Mouse (Mus musculus) heart, embryonic 12.5 days (tissue): ENCODE measurements around the gene Hap1. TPM values are rescaled to one million over a fixed set of nuclear protein-coding genes. Genes with fewer than 3 reads are reported as not detected.

Experiments used
- ATAC-seq: fragments of 200-750 bp; cut with Nextera tagmentation; 2 replicates; pipeline ENCODE4 v1.8.0; 2017; ENCODE audit warnings: moderate TSS enrichment, moderate library complexity; ENCODE audit not compliant: insufficient number of reproducible peaks, low FRiP score
- H3K27ac ChIP-seq: fragments of 300-500 bp; sonication (generic); 2 replicates; pipeline ENCODE4 v1.5.1; 2016; ENCODE audit warnings: mild to moderate bottlenecking, moderate library complexity; ENCODE audit not compliant: poor library complexity, severe bottlenecking
- H3K27me3 ChIP-seq: fragments of 300-500 bp; sonication (generic); replicated peaks from 2 replicates; pipeline ENCODE4 v1.6.1; 2016; ENCODE audit warnings: mild to moderate bottlenecking, moderate library complexity
- H3K36me3 ChIP-seq: fragments of 300-500 bp; sonication (generic); 2 replicates; pipeline ENCODE4 v1.6.1; 2016; ENCODE audit warnings: mild to moderate bottlenecking, moderate library complexity
- H3K4me1 ChIP-seq: fragments of 300-500 bp; sonication (generic); replicated peaks from 2 replicates; pipeline ENCODE4 v1.6.1; 2016; ENCODE audit warnings: mild to moderate bottlenecking
- H3K4me2 ChIP-seq: fragments of 300-500 bp; sonication (generic); 2 replicates; pipeline ENCODE4 v1.6.1; 2016; ENCODE audit warnings: mild to moderate bottlenecking, moderate library complexity
- H3K4me3 ChIP-seq: fragments of 300-500 bp; sonication (generic); 2 replicates; pipeline ENCODE4 v1.5.1; 2016; ENCODE audit warnings: mild to moderate bottlenecking
- H3K9ac ChIP-seq: fragments of 300-500 bp; sonication (generic); 2 replicates; pipeline ENCODE4 v1.6.1; 2016; ENCODE audit warnings: mild to moderate bottlenecking, moderate library complexity
- H3K9me3 ChIP-seq: fragments of 300-500 bp; sonication (generic); replicated peaks from 2 replicates; pipeline ENCODE4 v1.6.1; 2016; ENCODE audit warnings: mild to moderate bottlenecking, moderate library complexity
- WGBS: fragments of 180-500 bp; shearing (Covaris S2); methylation state at CpG from one replicate; pipeline ENCODE4 v1.1.7; 2016; 5-methylcytosine and 5-hydroxymethylcytosine counted together
- polyA plus RNA-seq: library from polyadenylated mRNA; unstranded; fragments of >200 nt; fragmentation: Nextera tagmentation; extraction: Ambion mirVana; gene quantifications from 2 replicates; pipeline ENCODE4 v1.2.1, GENCODE M21; 2016

Gene Hap1
- polyA plus RNA-seq, 1 experiment from 2014 or later, result 12.3 TPM

DNA sequence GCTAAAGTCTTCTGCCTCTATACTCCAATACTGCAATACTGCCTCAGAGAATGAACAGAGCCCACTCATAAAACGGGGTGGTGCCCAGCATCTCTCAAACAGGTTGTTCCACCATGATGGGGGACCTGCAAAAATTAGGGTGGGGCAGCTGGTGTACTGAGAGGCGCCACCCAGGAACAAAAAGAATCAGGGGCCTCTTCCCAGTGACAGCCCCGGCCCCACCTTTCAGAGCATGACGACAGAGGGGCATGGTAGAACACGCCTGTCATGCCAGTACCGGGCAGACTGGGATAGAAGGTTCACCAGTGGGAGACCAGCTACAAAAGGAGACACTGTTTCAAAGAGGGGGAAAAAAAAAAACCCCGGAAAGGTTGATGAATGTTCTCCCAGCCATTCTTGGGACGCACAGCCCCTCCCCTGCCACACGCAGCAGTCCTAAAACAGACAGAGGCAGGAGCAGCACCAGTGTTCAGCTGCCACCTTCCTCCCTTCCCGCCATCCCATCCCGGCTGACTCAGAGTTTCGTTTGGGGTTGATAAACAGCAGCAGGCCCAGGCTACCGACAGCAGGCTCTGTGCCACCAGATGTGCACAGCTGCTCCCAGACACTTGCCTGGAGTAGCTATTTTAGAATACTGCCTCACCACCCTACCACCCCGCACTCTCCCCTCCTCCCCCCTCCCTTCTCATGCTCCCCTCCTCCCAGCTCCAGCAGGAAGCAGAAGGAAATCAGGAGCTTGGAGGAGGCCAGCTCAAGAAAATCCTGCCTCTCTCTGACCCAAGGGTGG is 31.9 kb upstream of the Hap1 start:
- no peaks in the 10 kb centered on the region for H3K9me3 ChIP-seq
- ATAC-seq, result peak; percentile 47
- H3K27me3 ChIP-seq, result no peaks in the 10 kb centered on the region
- 26% methylated on average over 14 of the region's 14 CpGs for WGBS
- H3K9ac ChIP-seq, result peak overlapping the region; percentile 46
- peaks cover 67% of the 10 kb centered on the region for H3K4me1 ChIP-seq
- H3K27ac ChIP-seq, result peak overlapping the region; percentile 92
- H3K4me2 ChIP-seq, result peak overlapping the region; percentile 51
- peaks cover 48% of the 10 kb centered on the region for H3K36me3 ChIP-seq
- H3K4me3 ChIP-seq, result no peak overlapping the region

DNA sequence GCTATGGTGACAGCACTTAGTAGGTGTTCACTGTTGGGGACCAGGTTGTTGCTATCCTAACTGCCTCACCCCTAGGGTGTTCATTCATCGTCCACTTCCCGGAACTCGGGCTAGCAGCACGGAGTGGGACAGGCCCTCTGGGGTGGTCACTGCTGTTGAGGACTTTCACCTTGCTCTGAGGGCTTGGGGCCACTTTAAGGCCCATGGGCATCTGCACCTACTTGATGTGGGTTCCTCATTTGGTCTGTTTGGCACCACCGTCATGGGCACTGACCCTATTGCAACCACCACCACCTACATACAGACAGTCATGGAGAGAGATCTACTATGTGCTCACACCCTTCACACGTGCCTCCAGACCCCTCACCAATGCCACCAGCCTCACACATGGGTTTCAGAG is 31.2 kb upstream of the Hap1 start:
- Histone ChIP-seq H3K4me2 (peak overlapping the region; percentile 51; the same call in 1 of the 2 replicates), H3K36me3 (peaks cover 50% of the 10 kb centered on the region), H3K27me3 (no peaks in the 10 kb centered on the region), H3K27ac (peak overlapping the region; percentile 92), H3K4me3 (no peak overlapping the region), H3K9me3 (no peaks in the 10 kb centered on the region), H3K9ac (peak overlapping the region; percentile 1; the same call in 1 of the 2 replicates), H3K4me1 (peaks cover 60% of the 10 kb centered on the region)
- WGBS, result 84% methylated on average over 6 of the region's 6 CpGs
- ATAC-seq, result no peak

DNA sequence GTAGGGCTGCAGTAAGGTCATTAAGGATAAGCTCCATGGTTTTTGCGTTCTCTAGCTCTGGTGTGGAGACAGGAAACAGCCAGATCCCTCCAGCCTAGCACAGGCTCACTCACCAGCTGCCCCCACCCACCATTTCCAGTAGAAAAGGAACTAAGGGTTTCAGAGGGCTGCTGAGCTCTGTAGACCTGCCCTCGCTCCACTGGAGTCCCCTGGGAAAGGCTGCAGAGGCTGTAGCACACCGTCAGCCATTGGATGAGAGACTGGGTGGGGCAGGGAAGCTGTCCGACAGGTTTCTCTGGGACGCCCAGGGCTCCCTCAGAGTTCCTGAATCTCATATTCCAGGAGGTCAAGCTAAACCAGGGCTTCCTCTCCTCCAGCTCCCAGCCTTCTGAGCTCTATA is 30.7 kb upstream of the Hap1 start:
- H3K27me3 ChIP-seq, result no peaks in the 10 kb centered on the region
- H3K27ac ChIP-seq, result no peak overlapping the region
- H3K4me2 ChIP-seq, result no peak overlapping the region
- ATAC-seq, result no peak
- peaks cover 55% of the 10 kb centered on the region for H3K4me1 ChIP-seq
- WGBS, result 60% methylated on average over 5 of the region's 5 CpGs
- no peak overlapping the region for H3K4me3 ChIP-seq
- peaks cover 52% of the 10 kb centered on the region for H3K36me3 ChIP-seq
- peak overlapping the region; percentile 11; the same call in 1 of the 2 replicates for H3K9ac ChIP-seq
- H3K9me3 ChIP-seq, result no peaks in the 10 kb centered on the region

DNA sequence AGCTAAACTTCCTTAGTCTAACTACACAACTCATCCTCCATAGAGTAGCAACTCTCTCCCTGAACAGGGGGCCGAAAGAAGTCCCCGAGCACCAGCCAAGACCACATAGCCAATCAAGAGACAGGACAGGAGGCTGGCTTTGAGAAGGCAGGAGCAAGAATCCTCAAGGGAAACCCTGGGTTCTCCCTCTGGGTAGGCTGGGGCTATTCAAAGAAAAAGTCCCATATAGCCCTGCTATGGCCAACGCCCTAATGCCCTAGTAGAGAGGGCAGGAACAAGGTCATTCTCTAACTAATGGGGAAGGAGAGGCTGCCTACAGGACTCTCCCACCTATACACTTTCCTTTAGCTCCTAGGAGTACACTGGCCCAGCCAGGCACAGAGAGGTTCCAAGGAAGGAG is 29.1 kb upstream of the Hap1 start:
- peaks cover 66% of the 10 kb centered on the region for H3K36me3 ChIP-seq
- no peak overlapping the region for H3K4me2 ChIP-seq
- H3K9me3 ChIP-seq, result no peaks in the 10 kb centered on the region
- no peak for ATAC-seq
- no peak overlapping the region for H3K4me3 ChIP-seq
- 84% methylated on average over 3 of the region's 3 CpGs for WGBS
- peaks cover 40% of the 10 kb centered on the region for H3K4me1 ChIP-seq
- no peak overlapping the region for H3K9ac ChIP-seq
- no peaks in the 10 kb centered on the region for H3K27me3 ChIP-seq
- no peak overlapping the region for H3K27ac ChIP-seq

DNA sequence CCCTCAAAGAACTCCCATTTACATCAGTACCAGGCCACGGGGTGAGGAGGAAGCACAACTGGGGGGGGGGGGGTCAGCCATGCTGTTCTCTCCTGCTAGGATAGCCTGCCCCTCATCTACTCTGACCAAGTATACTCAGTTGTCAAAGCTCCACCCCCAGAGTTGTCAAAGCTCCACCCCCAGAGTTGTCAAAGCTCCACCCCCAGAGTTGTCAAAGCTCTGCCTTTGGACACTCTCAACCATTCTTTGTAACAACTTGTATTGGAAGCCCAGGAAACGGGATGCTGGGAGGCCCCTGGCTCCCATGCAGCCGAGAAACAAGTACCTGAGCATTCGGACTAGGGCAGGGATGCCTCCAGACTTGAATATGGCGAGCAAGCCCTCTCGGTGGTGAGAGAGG is 26.8 kb upstream of the Hap1 start:
- 78% methylated on average over 6 of the region's 6 CpGs for WGBS
- H3K9me3 ChIP-seq, result no peaks in the 10 kb centered on the region
- H3K4me2 ChIP-seq, result no peak overlapping the region
- no peak for ATAC-seq
- H3K9ac ChIP-seq, result no peak overlapping the region
- no peak overlapping the region for H3K27ac ChIP-seq
- H3K4me3 ChIP-seq, result no peak overlapping the region
- no peaks in the 10 kb centered on the region for H3K27me3 ChIP-seq
- peaks cover 16% of the 10 kb centered on the region for H3K4me1 ChIP-seq
- H3K36me3 ChIP-seq, result peaks cover 88% of the 10 kb centered on the region

DNA sequence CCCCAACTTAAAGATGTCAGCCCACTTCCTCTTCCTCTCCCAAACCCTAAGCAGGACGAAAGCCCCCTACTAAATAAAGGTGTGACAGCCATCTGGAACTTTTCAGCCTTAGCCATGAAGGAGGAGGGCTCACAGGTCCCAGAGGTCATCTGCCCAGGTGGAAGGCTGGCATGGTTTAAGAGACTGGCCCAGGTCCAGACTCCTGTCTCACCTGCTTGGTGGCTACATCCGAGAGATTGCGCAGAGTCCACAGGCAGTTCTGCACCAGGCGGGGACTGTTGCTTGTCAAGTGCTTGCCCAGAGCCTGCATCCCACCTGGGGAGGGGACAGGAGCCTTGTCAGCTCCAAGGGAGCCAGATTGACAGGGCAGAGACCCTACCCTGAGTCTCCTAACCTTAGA is 23.4 kb upstream of the Hap1 start:
- Histone ChIP-seq H3K27me3 (no peaks in the 10 kb centered on the region), H3K4me1 (no peaks in the 10 kb centered on the region), H3K36me3 (peaks cover 95% of the 10 kb centered on the region), H3K27ac (no peak overlapping the region), H3K9me3 (no peaks in the 10 kb centered on the region), H3K4me2 (no peak overlapping the region), H3K4me3 (no peak overlapping the region), H3K9ac (no peak overlapping the region)
- ATAC-seq, result no peak
- WGBS, result 82% methylated on average over 4 of the region's 4 CpGs

DNA sequence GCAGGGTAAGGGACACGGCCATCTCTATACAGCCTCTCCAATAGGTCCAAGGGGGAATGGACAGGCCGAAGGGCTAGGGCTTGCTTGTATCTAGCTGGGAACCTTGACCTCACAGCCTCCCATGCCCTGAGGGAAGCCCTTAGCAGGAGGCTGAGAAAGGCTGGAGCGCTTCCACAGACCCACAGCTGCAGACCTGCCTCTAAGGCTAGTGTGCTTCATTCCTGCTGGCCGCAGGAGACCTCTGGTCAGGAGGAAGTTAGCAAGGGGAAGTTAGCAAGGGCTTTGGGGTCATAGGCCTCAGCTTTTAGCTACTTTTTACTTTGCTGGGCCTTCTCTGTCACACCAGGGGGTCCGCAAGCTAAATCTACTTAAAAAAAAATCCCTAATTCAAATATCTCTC is 22.5 kb upstream of the Hap1 start:
- WGBS, result 89% methylated on average over 5 of the region's 5 CpGs
- Histone ChIP-seq H3K4me1 (no peaks in the 10 kb centered on the region), H3K27ac (no peak overlapping the region), H3K9me3 (no peaks in the 10 kb centered on the region), H3K36me3 (peaks cover 95% of the 10 kb centered on the region), H3K4me3 (no peak overlapping the region), H3K4me2 (no peak overlapping the region), H3K9ac (no peak overlapping the region), H3K27me3 (no peaks in the 10 kb centered on the region)
- ATAC-seq, result no peak

DNA sequence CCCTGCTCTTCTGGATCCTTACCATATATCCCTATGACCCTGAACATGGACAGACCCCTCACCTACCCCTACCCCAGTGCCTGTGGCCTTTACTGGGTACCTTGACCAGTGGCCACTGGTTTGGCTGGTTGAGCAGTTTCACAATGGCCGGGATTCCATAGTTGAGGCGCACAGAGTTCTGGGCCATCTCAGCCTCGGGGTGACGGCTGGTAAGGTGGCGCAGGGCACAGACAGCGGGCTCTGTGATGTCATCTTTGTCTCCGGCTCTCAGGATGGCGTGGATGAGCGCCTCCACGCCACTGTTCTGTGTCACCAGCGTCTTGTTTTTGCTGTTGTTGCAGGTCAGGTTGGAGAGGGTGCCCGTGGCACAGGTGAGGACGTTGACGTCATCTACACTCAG is 22.1 kb upstream of the Hap1 start:
- H3K4me3 ChIP-seq, result no peak overlapping the region
- H3K4me1 ChIP-seq, result no peaks in the 10 kb centered on the region
- H3K9ac ChIP-seq, result no peak overlapping the region
- H3K27ac ChIP-seq, result no peak overlapping the region
- H3K36me3 ChIP-seq, result peaks cover 95% of the 10 kb centered on the region
- ATAC-seq, result no peak
- WGBS, result 92% methylated on average over 14 of the region's 14 CpGs
- no peaks in the 10 kb centered on the region for H3K27me3 ChIP-seq
- no peak overlapping the region for H3K4me2 ChIP-seq
- no peaks in the 10 kb centered on the region for H3K9me3 ChIP-seq

DNA sequence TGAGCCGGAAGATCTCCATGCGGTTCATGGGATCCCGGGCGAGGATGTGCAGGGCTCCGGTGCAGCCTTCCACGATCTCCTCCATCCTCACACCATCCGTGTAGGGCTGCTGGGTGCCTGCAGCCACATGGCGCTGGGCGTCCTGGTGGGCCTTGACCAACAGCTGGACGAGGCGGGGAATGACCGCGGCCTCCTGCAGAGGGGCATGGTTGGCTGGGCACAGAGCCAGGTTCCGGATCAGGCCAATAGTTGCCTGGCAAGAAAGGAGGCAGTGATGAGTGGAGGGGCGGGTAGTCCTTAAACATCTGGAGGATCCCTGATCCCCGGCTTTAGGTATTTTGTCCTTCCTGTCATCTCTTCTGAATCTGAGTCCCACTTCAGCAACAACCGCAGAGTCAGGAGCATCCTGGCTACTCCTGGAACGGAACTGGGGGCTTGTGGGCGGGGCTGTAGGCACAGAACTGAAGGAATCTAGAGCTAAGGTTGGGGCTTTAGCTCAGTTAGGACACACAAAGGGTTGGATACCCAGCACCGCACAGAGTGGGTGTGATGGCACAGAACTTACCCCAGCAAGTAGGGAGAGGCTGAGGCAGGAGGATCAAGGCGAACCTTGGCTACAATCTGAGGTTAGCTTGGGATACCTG is 20.9 kb upstream of the Hap1 start:
- no peak overlapping the region for H3K9ac ChIP-seq
- no peak overlapping the region for H3K27ac ChIP-seq
- H3K4me3 ChIP-seq, result no peak overlapping the region
- H3K27me3 ChIP-seq, result no peaks in the 10 kb centered on the region
- H3K4me1 ChIP-seq, result no peaks in the 10 kb centered on the region
- no peak for ATAC-seq
- no peak overlapping the region for H3K4me2 ChIP-seq
- H3K9me3 ChIP-seq, result no peaks in the 10 kb centered on the region
- H3K36me3 ChIP-seq, result peaks cover 95% of the 10 kb centered on the region
- 94% methylated on average over 21 of the region's 21 CpGs for WGBS

DNA sequence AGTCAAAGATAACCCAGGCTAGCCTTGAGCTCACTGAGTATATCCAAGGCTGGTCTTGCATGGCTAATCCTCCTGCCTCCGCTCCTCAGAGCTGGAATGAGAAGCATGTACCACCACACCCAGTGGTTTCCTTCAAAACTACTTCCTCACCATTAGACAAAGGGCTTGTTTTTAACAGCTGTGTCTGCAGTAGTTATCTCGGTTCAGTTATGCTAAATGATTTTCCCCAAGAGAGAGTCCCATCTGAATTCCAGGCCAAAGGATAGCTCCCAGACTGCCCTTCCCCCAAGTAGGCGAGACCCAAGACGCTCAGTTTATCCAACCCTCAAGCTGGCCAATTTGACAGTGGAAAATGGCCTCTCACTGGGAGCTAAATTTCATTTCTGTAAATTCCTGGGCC is 20.1 kb upstream of the Hap1 start:
- Histone ChIP-seq H3K4me2 (no peak overlapping the region), H3K27me3 (no peaks in the 10 kb centered on the region), H3K9ac (no peak overlapping the region), H3K9me3 (no peaks in the 10 kb centered on the region), H3K36me3 (peaks cover 96% of the 10 kb centered on the region), H3K27ac (0 out of 2 replicates have a peak overlapping the region, but pooled peaks have one; percentile 18), H3K4me1 (no peaks in the 10 kb centered on the region), H3K4me3 (no peak overlapping the region)
- ATAC-seq, result no peak
- 57% methylated on average over 4 of the region's 4 CpGs for WGBS

DNA sequence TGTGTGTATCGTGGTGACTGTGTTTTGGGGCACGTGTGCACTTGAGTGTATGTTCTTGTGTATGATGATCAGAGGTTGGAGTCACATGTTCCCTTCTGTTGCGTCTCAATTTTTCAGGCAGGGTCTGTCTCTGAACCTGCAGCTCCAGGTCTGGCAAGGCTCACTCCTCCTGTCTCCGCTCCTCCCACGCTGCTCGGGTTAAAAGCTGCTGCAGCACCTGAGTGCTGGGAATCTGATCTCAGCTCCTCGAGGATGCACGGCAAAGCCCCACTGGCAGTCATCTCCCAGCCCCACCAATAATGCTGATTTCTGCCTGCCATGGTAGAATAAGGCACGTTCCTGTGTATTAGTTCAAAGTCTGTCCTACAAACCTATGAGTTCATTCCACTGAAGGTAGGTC is 19.2 kb upstream of the Hap1 start:
- H3K27ac ChIP-seq, result no peak overlapping the region
- no peak for ATAC-seq
- H3K4me2 ChIP-seq, result no peak overlapping the region
- 84% methylated on average over 9 of the region's 9 CpGs for WGBS
- H3K27me3 ChIP-seq, result no peaks in the 10 kb centered on the region
- H3K36me3 ChIP-seq, result peaks cover 96% of the 10 kb centered on the region
- H3K4me3 ChIP-seq, result no peak overlapping the region
- H3K9me3 ChIP-seq, result no peaks in the 10 kb centered on the region
- no peak overlapping the region for H3K9ac ChIP-seq
- H3K4me1 ChIP-seq, result peaks cover 3% of the 10 kb centered on the region
